Mouse (Mus musculus) neural tube, embryonic 11.5 days (tissue): Measurements from ENCODE around the gene Tnr. TPM values are rescaled to one million over a fixed set of nuclear protein-coding genes. Genes with fewer than 3 reads are reported as not detected.
A peak's percentile ranks its signal among the peaks of the same experiment; 100 is the strongest.

Experiments used
- ATAC-seq: fragments of 200-750 bp; cut with Nextera tagmentation; 2 replicates; pipeline ENCODE4 v1.8.0; 2017; ENCODE audit warnings: moderate number of reproducible peaks, mild to moderate bottlenecking, moderate TSS enrichment, moderate library complexity; ENCODE audit not compliant: insufficient read depth, low FRiP score, low TSS enrichment
- DNase-seq: peaks from one replicate; pipeline ENCODE4 v3.0.0-alpha.2; 2015; ENCODE audit warnings: low spot score
- H3K27ac ChIP-seq: fragments of 300-500 bp; sonication (generic); 2 replicates; pipeline ENCODE4 v1.5.1; 2014; ENCODE audit warnings: low read depth, mild to moderate bottlenecking, low read length
- H3K27me3 ChIP-seq: fragments of 300-500 bp; sonication (generic); 2 replicates; pipeline ENCODE4 v1.6.1; 2014; ENCODE audit warnings: mild to moderate bottlenecking, low read length, mixed read lengths; ENCODE audit not compliant: control insufficient read depth, insufficient read depth
- H3K36me3 ChIP-seq: fragments of 300-500 bp; sonication (generic); 2 replicates; pipeline ENCODE4 v1.6.1; 2014; ENCODE audit warnings: mild to moderate bottlenecking, low read length, moderate library complexity, mixed read lengths; ENCODE audit not compliant: control insufficient read depth, insufficient read depth
- H3K4me1 ChIP-seq: fragments of 300-500 bp; sonication (generic); 2 replicates; pipeline ENCODE4 v1.6.1; 2014; ENCODE audit warnings: low read length, mixed read lengths; ENCODE audit not compliant: control insufficient read depth, insufficient read depth
- H3K4me2 ChIP-seq: fragments of 300-500 bp; sonication (generic); 2 replicates; pipeline ENCODE4 v1.6.1; 2014; ENCODE audit warnings: low read depth, mild to moderate bottlenecking, moderate library complexity
- H3K4me3 ChIP-seq: fragments of 300-500 bp; sonication (generic); 2 replicates; pipeline ENCODE4 v1.5.1; 2014; ENCODE audit warnings: low read depth, low read length
- H3K9ac ChIP-seq: fragments of 300-500 bp; sonication (generic); 2 replicates; pipeline ENCODE4 v1.6.1; 2014; ENCODE audit warnings: mild to moderate bottlenecking, low read length
- H3K9me3 ChIP-seq: fragments of 300-500 bp; sonication (generic); 2 replicates; pipeline ENCODE4 v1.6.1; 2016; ENCODE audit warnings: low read length; ENCODE audit not compliant: control insufficient read depth
- WGBS: fragments of 180-500 bp; shearing (Covaris S2); extraction: QIAGEN DNeasy Blood & Tissue Kit; methylation state at CpG from one replicate; pipeline ENCODE4 v1.1.7; 2014; 5-methylcytosine and 5-hydroxymethylcytosine counted together
- polyA plus RNA-seq: library from polyadenylated mRNA; unstranded; fragments of >200 nt; fragmentation: Nextera tagmentation; extraction: Ambion mirVana; gene quantifications from 2 replicates; pipeline ENCODE4 v1.2.1, GENCODE M21; 2014

The Tnr gene
- 0.78 and 1.2 TPM in 2 replicates for polyA plus RNA-seq

- ATAC-seq = peak; percentile 53; the same call in 1 of the 2 replicates
- H3K27me3 ChIP-seq = no peaks in the 10 kb centered on the region
- no peaks in the 10 kb centered on the region for H3K9me3 ChIP-seq
- peak within 1 kb of the TSS; percentile 21 for H3K4me3 ChIP-seq
- H3K36me3 ChIP-seq = no peaks in the 10 kb centered on the region
- H3K9ac ChIP-seq = peak within 1 kb of the TSS; percentile 23; the same call in 1 of the 2 replicates
- H3K27ac ChIP-seq = no peak within 1 kb of the TSS
- peak; percentile 59 for DNase-seq
- peak within 1 kb of the TSS; percentile 41 for H3K4me2 ChIP-seq
- 3% methylated on average over 8 of the region's 8 CpGs for WGBS
- H3K4me1 ChIP-seq = no peaks in the 10 kb centered on the region
Observed at GRCm38 (mm10) chr1:159523578-159523977, at the start of gene Tnr. TSS of gene Tnr (plus strand) at chr1:159523769.

GRCm38 (mm10) chr1:159489853-159490435 is 33.6 kb upstream of the Tnr start:
- Histone ChIP-seq H3K4me2 (no peak overlapping the region), H3K9ac (no peak overlapping the region), H3K36me3 (no peaks in the 10 kb centered on the region), H3K27ac (no peak overlapping the region), H3K4me3 (no peak overlapping the region), H3K9me3 (no peaks in the 10 kb centered on the region), H3K4me1 (no peaks in the 10 kb centered on the region), H3K27me3 (no peaks in the 10 kb centered on the region)
- WGBS = 78% methylated on average over 4 of the region's 4 CpGs
- DNase-seq (no peak), ATAC-seq (no peak)

- WGBS = 90% methylated on average over 4 of the region's 4 CpGs
- Histone ChIP-seq H3K4me2 (no peak overlapping the region), H3K9ac (no peak overlapping the region), H3K4me3 (no peak overlapping the region), H3K27me3 (no peaks in the 10 kb centered on the region), H3K36me3 (no peaks in the 10 kb centered on the region), H3K27ac (no peak overlapping the region), H3K9me3 (no peaks in the 10 kb centered on the region), H3K4me1 (no peaks in the 10 kb centered on the region)
- ATAC-seq (no peak), DNase-seq (no peak)
Observed at GRCm38 (mm10) chr1:159492536-159492935, 31.0 kb upstream of the Tnr start.

GRCm38 (mm10) chr1:159493720-159494499 is 29.7 kb upstream of the Tnr start:
- no peaks in the 10 kb centered on the region for H3K27me3 ChIP-seq
- H3K27ac ChIP-seq = no peak overlapping the region
- H3K4me1 ChIP-seq = no peaks in the 10 kb centered on the region
- 73% methylated on average over 5 of the region's 5 CpGs for WGBS
- ATAC-seq = no peak
- H3K4me3 ChIP-seq = no peak overlapping the region
- no peaks in the 10 kb centered on the region for H3K36me3 ChIP-seq
- no peak for DNase-seq
- no peak overlapping the region for H3K9ac ChIP-seq
- H3K9me3 ChIP-seq = no peaks in the 10 kb centered on the region
- H3K4me2 ChIP-seq = no peak overlapping the region

- no peak overlapping the region for H3K27ac ChIP-seq
- H3K36me3 ChIP-seq = no peaks in the 10 kb centered on the region
- H3K9me3 ChIP-seq = no peaks in the 10 kb centered on the region
- 81% methylated on average over 2 of the region's 2 CpGs for WGBS
- no peak overlapping the region for H3K4me3 ChIP-seq
- DNase-seq (no peak), ATAC-seq (no peak)
- H3K9ac ChIP-seq = no peak overlapping the region
- H3K4me2 ChIP-seq = no peak overlapping the region
- H3K4me1 ChIP-seq = no peaks in the 10 kb centered on the region
- no peaks in the 10 kb centered on the region for H3K27me3 ChIP-seq
Observed at GRCm38 (mm10) chr1:159498236-159498635, 25.3 kb upstream of the Tnr start.

GRCm38 (mm10) chr1:159499806-159500460 is 23.6 kb upstream of the Tnr start:
- no peaks in the 10 kb centered on the region for H3K36me3 ChIP-seq
- 73% methylated on average over 4 of the region's 4 CpGs for WGBS
- no peaks in the 10 kb centered on the region for H3K9me3 ChIP-seq
- no peak overlapping the region for H3K4me2 ChIP-seq
- ATAC-seq (no peak), DNase-seq (no peak)
- no peaks in the 10 kb centered on the region for H3K4me1 ChIP-seq
- no peak overlapping the region for H3K9ac ChIP-seq
- no peak overlapping the region for H3K4me3 ChIP-seq
- no peaks in the 10 kb centered on the region for H3K27me3 ChIP-seq
- H3K27ac ChIP-seq = no peak overlapping the region

- Histone ChIP-seq H3K27me3 (no peaks in the 10 kb centered on the region), H3K4me2 (no peak overlapping the region), H3K36me3 (no peaks in the 10 kb centered on the region), H3K9me3 (no peaks in the 10 kb centered on the region), H3K4me3 (no peak overlapping the region), H3K4me1 (no peaks in the 10 kb centered on the region), H3K27ac (no peak overlapping the region), H3K9ac (no peak overlapping the region)
- ATAC-seq (no peak), DNase-seq (no peak)
- 87% methylated on average over 4 of the region's 4 CpGs for WGBS
Observed at GRCm38 (mm10) chr1:159501911-159502310, 21.7 kb upstream of the Tnr start.

- no peaks in the 10 kb centered on the region for H3K4me1 ChIP-seq
- H3K27me3 ChIP-seq = no peaks in the 10 kb centered on the region
- H3K9me3 ChIP-seq = no peaks in the 10 kb centered on the region
- no peak overlapping the region for H3K9ac ChIP-seq
- H3K27ac ChIP-seq = no peak overlapping the region
- H3K4me3 ChIP-seq = no peak overlapping the region
- 69% methylated on average over 3 of the region's 3 CpGs for WGBS
- no peak for ATAC-seq
- H3K36me3 ChIP-seq = no peaks in the 10 kb centered on the region
- H3K4me2 ChIP-seq = no peak overlapping the region
- no peak for DNase-seq
Observed at GRCm38 (mm10) chr1:159510667-159511066, 12.9 kb upstream of the Tnr start.
